Mouse (Mus musculus): ENCODE results near the gene Sult6b1. TPM values are rescaled to one million over a fixed set of nuclear protein-coding genes. Genes with fewer than 3 reads are reported as not detected.

The Sult6b1 gene
- total RNA-seq (2021): under 1 TPM in 1 of 2 experiments, not detected in 1; 0.39 TPM
- long read RNA-seq, experiment 1: 0 reads
- long read RNA-seq, experiment 2: 0 reads

DNA sequence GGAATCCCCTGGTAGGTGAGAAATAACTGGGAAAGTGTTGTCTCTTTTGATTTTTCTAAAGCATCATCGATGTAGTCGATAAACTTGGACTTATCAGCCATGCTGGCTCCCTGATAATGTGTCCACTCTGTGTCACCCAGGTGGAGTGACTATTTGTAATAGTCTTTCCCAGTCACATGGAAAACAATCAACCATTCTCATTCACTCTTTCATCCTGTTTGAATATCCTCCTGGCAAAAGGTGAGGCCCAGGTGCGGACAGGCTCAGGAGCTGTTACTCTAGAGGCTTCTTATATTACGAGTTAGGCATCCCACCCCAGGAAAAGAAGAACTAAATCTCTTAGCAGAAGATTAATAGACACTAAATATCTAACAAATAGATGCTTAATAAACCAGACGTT is at the start of gene Sult6b1:
Gene Sult6b1 (minus strand): TSS at position 101 of the 400 bp plus-strand sequence.
- no peak for DNase-seq (ENCODE audit: low spot score in 2 of 2)

DNA sequence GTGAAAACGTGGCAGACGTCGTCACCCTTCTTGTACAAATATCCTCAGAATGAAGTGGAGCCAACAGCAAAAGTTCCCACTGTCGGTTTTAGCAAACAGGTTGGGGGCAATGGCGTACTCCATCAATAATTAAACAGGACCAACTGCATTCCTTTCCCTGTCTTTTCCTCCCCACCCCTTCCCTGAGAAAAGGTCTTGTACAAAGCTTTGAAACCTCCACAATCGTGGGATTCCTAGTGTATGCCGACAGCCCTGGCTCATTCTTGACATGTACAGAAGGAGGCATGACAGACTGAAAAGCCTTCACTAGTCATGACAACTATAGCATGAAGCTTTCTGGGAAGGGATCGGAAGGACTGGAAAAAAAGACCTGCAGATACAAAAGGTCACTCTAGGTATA is 46.4 kb upstream of the Sult6b1 start:
- DNase-seq (ENCODE audit: low spot score in 2 of 2): no peak

DNA sequence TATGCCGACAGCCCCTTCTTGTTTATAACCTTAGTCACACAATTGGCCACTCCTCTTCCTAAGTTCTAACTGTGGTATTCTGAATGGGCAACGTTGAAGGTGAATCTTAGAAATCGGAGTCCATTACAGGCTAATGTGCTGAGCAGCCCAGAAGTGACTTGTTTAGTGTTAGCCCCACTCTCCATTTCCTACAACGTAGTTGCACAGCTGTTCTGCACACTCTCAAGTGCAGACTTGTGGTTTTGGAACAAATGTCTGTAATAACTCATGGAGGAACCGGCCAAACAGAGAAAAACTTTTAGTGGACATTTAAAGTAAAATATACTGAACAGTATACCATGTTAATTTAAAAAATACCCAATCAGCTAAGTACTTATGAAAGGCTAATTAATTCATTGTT is 45.3 kb upstream of the Sult6b1 start:
- DNase-seq (ENCODE audit: low spot score in 2 of 2): no peak

DNA sequence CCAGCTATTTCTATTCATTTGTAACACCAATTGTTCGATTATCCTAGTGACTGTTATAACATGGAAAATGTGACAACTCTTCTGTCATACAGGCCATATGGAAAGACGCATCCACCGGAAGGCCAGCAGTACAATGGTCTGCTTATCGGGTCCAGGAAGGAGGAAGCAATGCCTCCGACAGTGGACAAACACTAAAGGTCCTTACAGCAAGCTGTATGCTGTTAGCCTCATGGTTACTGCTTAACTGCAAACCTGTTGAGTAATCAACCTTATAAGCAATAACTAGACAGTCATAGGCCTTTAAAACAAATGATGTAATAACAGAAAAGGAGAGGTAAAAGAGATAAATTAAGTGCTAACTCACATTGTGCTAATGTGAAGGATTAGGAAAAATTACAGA is 44.4 kb upstream of the Sult6b1 start:
- no peak for DNase-seq (ENCODE audit: low spot score in 2 of 2)

DNA sequence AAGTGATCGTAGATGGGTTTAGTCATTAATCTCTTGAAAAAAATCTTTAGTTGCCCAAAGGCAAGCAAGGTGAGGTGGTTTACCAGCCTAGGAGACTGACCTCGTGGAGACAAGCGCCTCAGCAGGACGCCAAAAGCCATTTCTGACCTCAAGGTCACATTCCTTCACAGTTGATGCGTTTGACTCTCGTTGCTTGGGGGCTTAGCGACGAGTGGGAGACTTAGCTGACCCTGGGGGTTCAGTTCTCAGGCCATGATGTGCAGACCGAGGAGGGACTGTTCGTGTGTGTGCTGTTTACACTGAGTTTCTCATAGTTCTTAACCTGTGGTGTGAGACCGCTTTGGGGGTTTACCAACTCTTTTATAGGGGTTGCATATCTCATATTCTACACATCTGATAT is 35.8 kb upstream of the Sult6b1 start:
- no peak for DNase-seq (ENCODE audit: low spot score in 2 of 2)

DNA sequence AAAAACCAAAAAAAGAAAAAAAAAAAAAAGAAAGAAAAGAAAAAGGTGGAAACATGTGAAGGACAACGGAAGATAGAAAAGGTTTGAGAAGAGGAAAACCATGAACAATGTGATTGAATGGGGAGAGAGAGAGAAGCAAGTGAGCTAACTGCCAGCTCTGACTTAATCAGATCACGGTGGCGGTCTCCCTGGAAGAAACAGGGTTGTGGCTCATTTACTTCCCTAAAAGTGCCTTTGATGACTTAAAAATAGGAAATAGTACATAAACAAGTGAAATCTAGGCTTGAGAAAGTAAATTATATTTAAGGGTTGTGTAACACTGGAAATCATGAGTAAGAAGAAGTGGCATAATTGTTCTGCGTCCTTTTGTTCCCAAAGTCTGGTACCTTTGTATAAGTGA is 32.1 kb upstream of the Sult6b1 start:
- DNase-seq (ENCODE audit: low spot score in 2 of 2): no peak

DNA sequence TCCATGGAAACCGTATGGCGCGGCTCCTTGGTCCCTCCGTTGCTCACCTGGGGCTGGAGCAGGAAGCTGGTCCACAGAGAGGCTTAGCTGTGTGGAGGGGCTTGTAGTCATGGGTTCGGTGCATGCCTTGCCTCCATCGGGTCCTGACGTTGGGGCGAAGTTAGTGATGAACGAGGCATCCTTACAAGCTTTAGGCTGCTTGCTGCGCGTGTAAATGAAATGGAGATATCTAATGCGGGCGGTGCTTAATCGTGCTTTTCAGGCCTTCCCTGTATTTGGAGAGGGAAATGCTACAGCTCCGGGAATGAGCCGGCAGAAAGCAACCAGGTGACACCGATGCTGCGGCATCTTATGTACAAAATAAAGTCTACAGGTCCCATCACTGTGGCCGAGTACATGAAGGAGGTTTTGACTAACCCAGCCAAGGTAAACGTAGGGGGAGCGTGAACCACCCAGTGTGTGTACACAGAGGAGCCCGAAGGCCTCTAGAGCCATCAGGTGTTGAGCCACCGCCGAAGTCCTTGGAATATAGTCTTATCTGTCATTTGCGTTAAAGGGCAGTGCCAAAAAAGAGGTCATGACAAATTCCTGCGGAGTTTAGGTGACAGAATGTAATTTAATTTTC is 30.5 kb upstream of the Sult6b1 start:
- DNase-seq (ENCODE audit: low spot score in 2 of 2): no peak

DNA sequence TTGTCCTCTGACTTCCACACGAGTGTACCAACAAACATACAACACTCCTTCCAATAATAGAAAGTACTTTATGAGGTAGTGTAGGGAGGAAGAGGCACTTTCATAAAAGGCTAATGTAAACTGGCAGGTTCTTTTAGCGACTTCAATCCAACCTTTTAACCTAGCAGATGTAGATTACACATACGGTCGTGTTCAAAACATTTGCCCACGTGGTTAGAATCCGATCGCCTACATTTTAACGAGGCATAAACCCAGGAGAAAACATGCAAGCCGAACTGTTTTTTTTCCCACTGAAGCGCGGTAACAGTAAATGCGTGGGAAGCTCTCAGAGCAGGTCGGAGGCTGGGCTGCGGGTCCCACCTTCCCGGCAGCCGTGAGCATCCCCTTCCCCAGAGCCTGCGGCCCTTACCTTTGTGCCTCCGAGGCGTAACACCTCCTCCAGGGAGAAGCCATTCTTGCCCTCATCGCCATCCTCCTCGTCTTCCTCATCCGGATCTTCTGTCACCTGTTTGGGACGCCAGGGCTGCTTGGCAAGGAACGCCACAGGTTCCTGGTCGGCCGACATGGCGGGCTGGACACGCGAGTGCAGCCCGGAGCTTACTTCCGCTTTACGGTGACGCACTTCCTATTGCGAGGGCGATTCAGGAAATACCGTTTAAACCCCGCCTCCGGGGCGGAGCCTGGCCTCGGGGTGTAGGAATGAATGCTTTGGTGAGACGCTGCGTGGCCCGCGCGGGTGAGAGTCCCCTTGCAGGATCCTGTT is 29.9 kb upstream of the Sult6b1 start, which contains the start of the genes Cebpz and Ndufaf7:
Gene Cebpz (minus strand): TSS at position 601 of the 763 bp plus-strand sequence.
Gene Ndufaf7 (plus strand): TSS at position 671 of the 763 bp plus-strand sequence.
- peak; percentile 86 to 93 for DNase-seq (ENCODE audit: low spot score in 2 of 2)

DNA sequence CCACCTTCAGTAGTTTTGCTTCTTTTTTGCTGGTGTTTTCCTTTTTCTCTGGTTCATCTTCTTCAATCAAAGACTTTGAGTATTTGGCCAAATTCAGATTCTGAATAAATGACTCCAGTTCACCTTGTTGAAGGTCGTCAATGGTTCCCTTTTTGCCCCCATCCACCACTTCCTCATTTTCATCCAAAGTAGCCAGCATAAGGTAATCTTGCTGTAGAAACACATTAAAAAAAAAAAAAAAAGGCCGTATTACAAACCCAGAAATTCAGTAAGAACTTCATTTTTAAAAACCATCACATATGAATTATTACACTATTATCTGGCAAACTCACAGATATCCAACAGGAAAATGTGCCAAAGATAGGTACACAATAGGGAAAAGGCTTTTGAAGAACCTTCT is 29.1 kb upstream of the Sult6b1 start:
- no peak for DNase-seq (ENCODE audit: low spot score in 2 of 2)

DNA sequence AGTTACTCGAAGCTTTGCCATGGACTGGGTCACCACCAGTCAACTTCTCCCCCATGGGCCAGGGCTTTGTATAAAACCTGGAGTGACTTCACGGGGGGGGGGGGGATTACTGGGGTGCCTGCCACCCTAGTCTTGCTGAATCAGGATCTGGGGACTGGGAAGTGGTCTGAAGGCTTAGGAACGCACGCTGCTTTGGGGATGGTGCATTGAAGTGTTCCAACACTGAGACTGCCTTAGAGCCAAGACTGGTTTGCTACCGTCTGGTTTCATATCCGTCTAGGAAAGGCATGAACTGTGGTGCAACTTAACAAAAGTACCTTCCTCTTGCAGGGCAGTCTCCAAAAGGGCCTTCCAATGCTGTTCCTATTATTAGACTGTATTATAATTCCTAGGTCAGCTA is 10.9 kb upstream of the Sult6b1 start:
- DNase-seq (ENCODE audit: low spot score in 2 of 2): no peak

DNA sequence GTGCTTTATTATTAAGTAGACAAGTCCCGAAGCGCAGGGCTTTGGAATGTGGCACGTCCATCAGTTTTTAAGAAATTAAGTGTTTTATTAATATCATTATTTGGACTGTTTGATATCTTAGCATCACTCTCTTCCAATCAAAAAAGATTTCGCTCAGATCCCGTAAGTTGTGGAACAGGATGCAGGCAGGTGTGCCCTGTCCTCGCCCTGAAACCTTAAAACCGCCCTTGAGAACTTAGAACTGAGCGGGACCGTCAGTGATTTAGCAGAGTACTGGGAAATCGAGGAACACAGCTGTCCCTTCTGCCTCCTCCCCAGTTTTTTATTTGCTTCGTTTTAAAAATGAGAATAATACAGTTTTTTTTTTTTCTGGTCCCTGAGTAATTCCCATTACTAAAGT is 10.1 kb upstream of the Sult6b1 start:
- no peak for DNase-seq (ENCODE audit: low spot score in 2 of 2)

DNA sequence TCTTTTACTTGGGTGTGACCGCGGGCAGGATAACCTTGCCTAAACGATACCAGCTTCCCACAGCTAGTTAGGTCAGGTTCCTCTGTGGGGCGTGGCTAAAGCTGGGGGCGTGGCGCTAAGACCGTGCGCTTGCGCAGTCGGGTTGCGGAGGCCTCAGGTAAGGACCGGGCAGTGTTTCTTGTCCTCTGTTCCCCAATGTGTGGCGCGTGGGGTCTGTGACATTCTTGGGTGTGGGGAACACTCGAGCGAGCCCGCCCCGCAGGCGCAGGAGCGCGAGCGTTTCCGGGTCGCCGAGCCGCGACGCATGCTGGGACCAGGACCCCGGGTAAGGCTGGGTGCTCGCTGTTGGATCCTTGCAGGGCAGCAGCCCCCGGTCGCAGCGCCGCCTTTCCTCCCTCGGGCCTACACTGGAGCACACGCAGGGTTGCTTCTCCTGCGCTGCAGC is 9.6 kb upstream of the Sult6b1 start, which contains the start of gene Cebpzos:
Gene Cebpzos (plus strand): TSS at position 132 of the 445 bp plus-strand sequence.
- DNase-seq (ENCODE audit: low spot score in 2 of 2): peak; percentile 66 to 75

DNA sequence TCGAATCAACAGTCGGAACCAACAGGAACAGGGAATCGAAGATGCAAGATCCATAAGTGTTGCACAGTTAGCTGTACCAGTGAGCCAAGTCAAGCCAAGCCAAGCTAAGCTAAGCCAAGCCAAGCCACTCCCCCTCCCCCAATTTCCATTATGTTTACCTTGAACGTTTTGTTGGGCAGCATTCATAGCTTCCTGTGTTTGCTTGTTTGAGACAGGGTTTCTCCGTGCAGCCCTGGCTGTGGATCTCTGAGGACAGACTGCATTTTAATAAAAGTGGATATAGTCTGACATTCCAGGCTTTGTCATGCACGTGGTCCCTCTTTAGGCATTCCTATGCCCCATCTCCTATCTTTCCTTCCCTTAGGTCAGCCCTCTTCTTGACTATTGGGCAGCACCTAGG is 9.0 kb upstream of the Sult6b1 start:
- no peak for DNase-seq (ENCODE audit: low spot score in 2 of 2)

DNA sequence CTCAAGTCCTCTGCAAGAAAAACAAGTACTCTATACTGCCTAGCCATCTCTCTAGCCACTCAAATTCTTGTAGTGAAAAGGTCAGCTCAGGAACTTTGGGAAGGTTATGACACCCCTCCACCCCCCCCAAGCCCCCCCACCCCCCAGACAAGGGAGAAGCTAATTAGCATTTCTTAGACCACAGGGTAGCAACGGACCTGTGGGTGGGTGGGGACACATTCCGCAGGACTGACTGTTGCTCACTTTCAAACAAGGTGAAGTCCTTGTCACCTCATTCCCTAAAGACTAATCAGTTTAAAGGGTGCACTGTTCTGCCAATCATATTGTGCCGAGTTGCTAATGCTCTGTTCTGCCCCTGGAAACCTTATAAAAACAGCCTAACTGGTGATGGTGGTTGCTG is 7.1 kb upstream of the Sult6b1 start:
- no peak for DNase-seq (ENCODE audit: low spot score in 2 of 2)

DNA sequence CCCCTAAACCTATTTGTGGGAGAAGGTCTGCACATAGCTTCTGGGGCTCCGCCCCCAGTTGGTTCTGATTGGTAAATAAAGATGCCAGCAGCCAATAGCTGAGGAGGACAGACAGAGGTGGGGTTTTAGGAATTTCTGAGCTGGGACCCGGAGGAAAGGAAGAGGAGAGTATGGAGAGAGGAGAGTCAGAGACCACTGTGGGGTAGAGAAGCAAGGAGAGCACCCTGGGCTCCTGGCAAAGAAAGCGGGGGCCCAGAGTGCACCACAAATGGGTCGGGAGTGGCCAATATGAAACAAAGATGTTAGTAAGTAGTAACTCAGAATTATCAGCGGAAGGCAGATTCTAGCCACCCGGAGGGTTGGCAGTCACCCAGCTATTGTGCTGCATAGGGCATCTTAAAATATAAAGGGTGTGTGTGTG is 6.1 kb upstream of the Sult6b1 start:
- DNase-seq (ENCODE audit: low spot score in 2 of 2): no peak

DNA sequence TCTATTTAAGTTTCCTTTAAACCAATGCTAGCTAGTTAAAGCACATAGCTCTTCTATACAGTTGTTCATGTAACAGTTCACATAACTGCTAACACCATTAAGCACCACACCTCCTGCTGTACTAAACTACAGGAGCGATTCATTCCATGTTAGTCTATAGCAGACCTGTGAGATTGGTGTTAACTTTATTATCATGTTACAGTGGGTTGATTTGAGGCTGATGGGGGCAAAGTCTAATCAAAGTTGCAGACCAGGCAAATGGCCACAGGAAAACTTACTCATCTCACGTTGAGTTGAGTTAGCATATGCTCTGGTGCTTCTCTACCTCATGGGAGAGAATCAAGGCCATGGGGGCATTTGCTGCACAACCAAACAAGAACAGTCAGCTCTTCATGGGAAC is 2.6 kb upstream of the Sult6b1 start:
- no peak for DNase-seq (ENCODE audit: low spot score in 2 of 2)

DNA sequence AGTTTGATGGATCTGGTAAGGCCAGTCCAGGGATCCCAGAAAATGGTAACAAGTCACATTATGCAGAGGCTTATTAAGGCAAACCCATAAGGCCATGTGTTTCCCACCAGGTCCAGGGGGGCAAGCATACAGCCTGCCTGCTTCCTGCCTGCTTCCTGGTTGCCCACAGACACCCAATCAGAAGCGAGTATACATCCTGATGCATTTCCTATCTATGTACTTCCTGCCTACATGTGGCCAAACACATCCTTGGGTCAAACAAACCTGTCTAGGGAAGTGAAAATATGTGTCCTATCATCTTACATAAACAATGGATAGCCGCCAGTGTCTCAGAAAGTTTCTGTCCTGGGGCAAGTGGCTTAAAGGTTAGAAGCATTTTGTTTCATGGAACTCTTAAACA is 3.6 kb downstream of the Sult6b1 start:
- DNase-seq (ENCODE audit: low spot score in 2 of 2): no peak

DNA sequence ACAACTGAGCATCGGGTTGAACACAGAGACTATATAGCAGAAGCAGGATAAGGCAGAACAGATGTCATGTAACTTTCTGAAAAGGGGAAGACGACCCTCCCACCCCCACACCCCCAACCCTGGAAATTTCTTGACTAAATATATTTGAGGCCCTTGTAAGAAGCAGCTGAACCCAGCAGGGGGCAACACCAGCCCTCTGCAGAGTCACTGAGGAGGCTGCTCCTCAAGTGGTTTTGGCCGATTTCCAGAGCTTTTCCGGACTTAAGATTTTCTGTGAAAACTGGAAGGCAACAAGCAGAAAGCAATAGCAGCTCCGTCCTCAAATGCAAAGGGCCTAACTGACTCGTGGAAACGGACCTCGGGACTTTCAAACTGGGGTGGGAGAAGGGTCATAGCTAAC is 11.4 kb downstream of the Sult6b1 start:
- DNase-seq (ENCODE audit: low spot score in 2 of 2): no peak

DNA sequence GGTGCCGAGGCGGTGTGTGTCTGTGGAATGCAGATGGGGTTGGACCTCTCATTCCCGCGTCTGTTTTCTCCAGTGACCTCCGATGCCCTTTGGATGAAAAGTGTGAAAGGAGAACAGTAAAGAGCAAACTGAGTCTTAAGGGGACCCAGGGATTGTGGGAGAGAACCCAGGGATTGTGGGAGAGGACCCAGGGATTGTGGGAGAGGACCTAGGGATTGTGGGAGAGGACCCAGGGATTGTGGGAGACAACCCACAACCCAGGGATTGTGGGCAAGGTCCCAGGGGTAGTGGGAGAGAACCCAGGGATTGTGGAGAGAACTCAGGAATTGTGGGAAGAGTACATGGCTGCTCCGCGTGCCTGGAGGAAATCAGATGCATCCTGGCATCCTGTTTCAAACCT is 11.8 kb downstream of the Sult6b1 start:
- no peak for DNase-seq (ENCODE audit: low spot score in 2 of 2)

DNA sequence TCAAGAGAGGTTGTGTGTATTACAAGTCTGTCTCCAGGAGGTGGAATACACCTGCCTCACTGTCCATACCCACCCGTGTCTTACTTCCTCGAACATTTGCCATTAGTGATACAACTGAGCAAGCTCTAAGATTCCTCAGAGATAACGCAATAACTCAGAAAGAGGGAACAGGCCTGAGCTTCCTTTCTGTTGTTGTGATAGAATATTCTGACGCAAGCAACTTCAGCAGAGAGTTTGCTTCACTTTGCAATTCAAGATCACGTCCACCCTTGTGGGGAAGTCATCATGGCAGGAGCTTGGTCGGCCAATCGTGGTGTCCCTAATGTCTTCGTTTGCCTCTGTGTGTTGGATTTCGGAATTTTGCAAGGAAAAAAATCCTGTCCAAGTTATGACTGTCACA is 15.8 kb downstream of the Sult6b1 start:
- DNase-seq (ENCODE audit: low spot score in 2 of 2): no peak

DNA sequence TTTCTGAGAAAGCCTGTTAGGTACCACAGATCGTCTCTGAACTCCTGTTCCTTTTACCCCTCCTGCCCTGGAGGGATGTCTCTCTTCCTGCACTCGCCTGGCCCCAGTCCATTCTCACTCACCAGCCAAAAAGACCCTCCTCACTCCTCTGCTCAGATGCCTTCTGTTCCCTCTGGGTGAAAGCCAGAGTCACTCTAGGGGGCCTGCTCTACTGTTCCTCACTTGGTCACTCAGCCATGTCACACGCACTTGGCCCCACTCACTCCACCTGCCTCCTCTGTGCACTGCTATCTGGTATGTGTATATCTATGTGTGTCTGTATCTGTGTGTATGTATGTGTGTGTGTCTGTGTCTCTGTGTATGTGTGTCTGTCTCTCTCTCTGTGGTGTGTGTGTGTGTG is 17.6 kb downstream of the Sult6b1 start:
- no peak for DNase-seq (ENCODE audit: low spot score in 2 of 2)

DNA sequence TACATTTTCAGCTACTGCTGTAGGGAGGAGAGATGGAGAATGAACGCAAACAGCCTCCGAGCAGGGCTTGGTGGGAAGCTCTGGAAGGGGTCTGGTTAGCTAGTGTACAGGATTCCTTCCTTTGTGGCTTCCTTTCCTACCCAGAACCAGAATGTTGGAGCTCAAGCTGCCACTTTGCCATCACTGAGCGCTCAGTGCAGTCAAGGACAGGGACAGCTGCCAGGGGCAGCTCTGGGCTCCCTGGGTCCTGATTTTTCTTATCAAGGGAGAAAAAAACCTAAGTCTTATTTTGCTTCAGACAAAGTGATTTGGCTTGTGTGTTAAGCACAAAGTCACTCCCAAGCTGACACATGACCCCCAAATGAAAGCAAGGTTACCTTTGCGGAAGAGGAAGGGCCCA is 18.2 kb downstream of the Sult6b1 start:
- DNase-seq (ENCODE audit: low spot score in 2 of 2): no peak
